8 mouse cellular contexts compared by ENCODE assay signal in the genomic region with DNA sequence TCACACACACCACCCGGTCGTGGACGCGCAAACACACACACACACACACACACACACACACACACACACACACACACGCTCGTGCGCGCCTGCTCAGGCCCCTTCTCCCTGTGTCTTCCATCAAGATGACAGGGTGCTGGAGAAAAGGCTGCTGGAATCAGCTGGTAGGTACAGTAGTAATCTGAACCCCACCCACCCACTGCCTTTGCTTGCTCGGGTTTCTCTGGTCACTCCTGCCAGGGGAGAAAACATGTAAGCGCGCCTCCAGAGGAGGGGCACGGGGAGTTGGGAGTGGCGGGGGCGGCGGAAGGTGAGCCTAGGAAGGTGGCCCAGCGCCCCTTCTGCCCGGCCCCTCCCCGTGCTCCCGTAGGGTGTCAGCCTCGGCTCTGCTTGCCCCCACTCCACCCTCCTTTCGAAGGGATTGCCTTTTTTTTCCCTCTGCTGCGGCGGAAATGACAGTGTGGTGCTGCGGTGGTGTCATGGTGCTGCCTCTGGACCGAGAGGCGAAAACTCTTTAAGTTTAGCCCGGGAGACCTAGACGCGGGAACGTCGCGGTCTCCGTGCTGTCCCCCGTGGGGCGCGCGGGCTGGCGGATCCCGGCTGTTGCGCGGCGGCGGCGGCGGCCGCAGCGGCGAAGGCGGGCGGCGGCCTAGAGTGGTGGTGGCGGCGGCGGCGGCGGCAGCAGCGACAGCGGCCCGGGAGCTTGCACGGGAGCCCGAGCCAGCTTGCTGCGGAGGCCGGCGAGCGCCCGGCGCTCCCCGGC. TPM values are rescaled to one million over a fixed set of nuclear protein-coding genes. Genes with fewer than 3 reads are reported as not detected.
DNase-seq lines count a peak whose midpoint lies in the region; ATAC-seq and TF ChIP-seq lines count a peak whose summit lies in the region.

Gene Mid2, plus strand, starts transcription at position 121 of the 763 bp plus-strand sequence.

- H3K4me3 ChIP-seq in bone marrow, adult 2 months (replicated peaks; ENCODE audit: control insufficient read depth, low read depth, low read length) = peak within 1 kb of the TSS; percentile 27
- H3K4me3 ChIP-seq in forebrain, embryonic 10.5 days = peak within 1 kb of the TSS; percentile 62
- peak within 1 kb of the TSS; percentile 63 to 94 for H3K4me3 ChIP-seq in heart, embryonic 14.5 days (ENCODE audit: control insufficient read depth in 1 of 2, insufficient read depth in 1 of 2, low read depth in 1 of 2, low read length in 2 of 2)
- H3K4me3 ChIP-seq in kidney, embryonic 15.5 days (replicated peaks) = peak within 1 kb of the TSS; percentile 61
- peak within 1 kb of the TSS; percentile 96 for H3K4me3 ChIP-seq in liver, adult 2 months (ENCODE audit: insufficient read depth, low read depth, low read length)

- H3K36me3 ChIP-seq in forebrain, embryonic 10.5 days (replicated peaks) = no peaks in the 10 kb centered on the region
- H3K36me3 ChIP-seq in heart, embryonic 14.5 days (ENCODE audit: control insufficient read depth, insufficient read depth, low read length) = no peaks in the 10 kb centered on the region
- H3K36me3 ChIP-seq in kidney, embryonic 15.5 days = no peaks in the 10 kb centered on the region
- no peaks in the 10 kb centered on the region for H3K36me3 ChIP-seq in liver, adult 2 months (ENCODE audit: control insufficient read depth, insufficient read depth, low read length)

- 24% methylated on average over 67 of the region's 68 CpGs for WGBS in bone marrow, adult 2 months
- WGBS in forebrain, embryonic 10.5 days = 29% methylated on average over 62 of the region's 68 CpGs
- WGBS in heart, embryonic 14.5 days = 19% methylated on average over 44 of the region's 68 CpGs
- 11% methylated on average over 59 of the region's 68 CpGs for WGBS in kidney, embryonic 15.5 days
- 2% methylated on average over 27 of the region's 68 CpGs for WGBS in liver, adult 2 months

- TF ChIP-seq POLR2A in bone marrow, adult 2 months (IDR thresholded peaks at IDR 0.05; ENCODE audit: borderline replicate concordance, control insufficient read depth, low read depth, low read length) = no peak
- no peak for TF ChIP-seq POLR2A in liver, adult 2 months (IDR thresholded peaks at IDR 0.05; ENCODE audit: extremely low read depth, insufficient read depth, low read length)

- H3K4me2 ChIP-seq in heart, embryonic 14.5 days (ENCODE audit: low read length) = peak within 1 kb of the TSS; percentile 62
- peak within 1 kb of the TSS; percentile 65 for H3K4me2 ChIP-seq in kidney, embryonic 15.5 days

- peak; percentile 53 for ATAC-seq in CD4-positive, CD25-positive, alpha-beta regulatory T cell, adult 4 months
- ATAC-seq in heart, embryonic 14.5 days (ENCODE audit: insufficient number of reproducible peaks, insufficient read depth, low FRiP score, low read depth) = peak; percentile 68
- peak; percentile 89 for ATAC-seq in kidney, embryonic 15.5 days (replicated peaks; ENCODE audit: low FRiP score)

- no peaks in the 10 kb centered on the region for H3K4me1 ChIP-seq in bone marrow, adult 2 months (ENCODE audit: control insufficient read depth, insufficient read depth, low read length)
- no peaks in the 10 kb centered on the region for H3K4me1 ChIP-seq in forebrain, embryonic 10.5 days
- no peaks in the 10 kb centered on the region; a peak in 1 of 4 replicates for H3K4me1 ChIP-seq in heart, embryonic 14.5 days (ENCODE audit: control insufficient read depth in 2 of 2, insufficient read depth in 2 of 2, low read length in 2 of 2)
- no peaks in the 10 kb centered on the region for H3K4me1 ChIP-seq in kidney, embryonic 15.5 days
- H3K4me1 ChIP-seq in liver, adult 2 months (ENCODE audit: control insufficient read depth, insufficient read depth, low read length) = no peaks in the 10 kb centered on the region

- peak within 1 kb of the TSS; percentile 88 for H3K9ac ChIP-seq in heart, embryonic 14.5 days (ENCODE audit: low read length)
- peak within 1 kb of the TSS; percentile 61 for H3K9ac ChIP-seq in kidney, embryonic 15.5 days
- H3K9ac ChIP-seq in liver, adult 2 months (ENCODE audit: low read depth, low read length) = peak within 1 kb of the TSS; percentile 90

- no peaks in the 10 kb centered on the region; the same call in 1 of the 2 replicates for H3K79me2 ChIP-seq in liver, adult 2 months (ENCODE audit: control insufficient read depth, insufficient read depth, low read length)

- DNase-seq in forebrain, embryonic 10.5 days (ENCODE audit: extremely low spot score, low spot score) = peak; percentile 21
- DNase-seq in liver, adult 2 months (ENCODE audit: extremely low read depth, low read depth, low spot score) = no peak
- peak; percentile 47 for DNase-seq in neural tube, embryonic 10.5 days (ENCODE audit: extremely low spot score, low spot score)
- DNase-seq in urinary bladder, postnatal 14 days (ENCODE audit: low spot score) = peak; percentile 24

- H3K9me3 ChIP-seq in forebrain, embryonic 10.5 days = no peaks in the 10 kb centered on the region
- no peaks in the 10 kb centered on the region for H3K9me3 ChIP-seq in heart, embryonic 14.5 days (ENCODE audit: control insufficient read depth, low read length)
- no peaks in the 10 kb centered on the region for H3K9me3 ChIP-seq in kidney, embryonic 15.5 days (replicated peaks)

- H3K27ac ChIP-seq in bone marrow, adult 2 months (ENCODE audit: control insufficient read depth, insufficient read depth, low read depth, low read length, poor library complexity) = no peak within 1 kb of the TSS; the same call in 1 of the 2 replicates
- peak within 1 kb of the TSS; percentile 76 for H3K27ac ChIP-seq in forebrain, embryonic 10.5 days
- H3K27ac ChIP-seq in heart, embryonic 14.5 days (replicated peaks in 1 of 2; ENCODE audit: control insufficient read depth in 1 of 2, insufficient read depth in 1 of 2, low read depth in 2 of 2, low read length in 2 of 2) = peak within 1 kb of the TSS; percentile 79 to 90
- H3K27ac ChIP-seq in kidney, embryonic 15.5 days = peak within 1 kb of the TSS; percentile 71
- peak within 1 kb of the TSS; percentile 68; the same call in 1 of the 2 replicates for H3K27ac ChIP-seq in liver, adult 2 months (replicated peaks; ENCODE audit: insufficient read depth, low read depth, low read length)

- peaks cover 99% of the 10 kb centered on the region for H3K27me3 ChIP-seq in forebrain, embryonic 10.5 days (ENCODE audit: poor library complexity, severe bottlenecking)
- peaks cover 3% of the 10 kb centered on the region; the same call in 1 of the 2 replicates for H3K27me3 ChIP-seq in heart, embryonic 14.5 days (ENCODE audit: control insufficient read depth, insufficient read depth, low read length)
- H3K27me3 ChIP-seq in kidney, embryonic 15.5 days = peaks cover 81% of the 10 kb centered on the region
- H3K27me3 ChIP-seq in liver, adult 2 months (ENCODE audit: control insufficient read depth, insufficient read depth, low read length) = no peaks in the 10 kb centered on the region

- TF ChIP-seq CTCF in bone marrow, adult 2 months (IDR thresholded peaks at IDR 0.05; ENCODE audit: control insufficient read depth, insufficient read depth, low read length) = no peak
- TF ChIP-seq CTCF in liver, adult 2 months (IDR thresholded peaks at IDR 0.05; ENCODE audit: low read depth, low read length) = no peak

RNA-seq across cellular contexts. Expression of gene Mid2, which starts in this region (rescaled TPM):
- 1 to 10 TPM; 1.1 to 2.1 TPM for polyA plus RNA-seq in CD4-positive, CD25-positive, alpha-beta regulatory T cell, adult 4 months (2017; shearing (Covaris generic))
- 1.0 and 1.1 TPM in 2 replicates for polyA plus RNA-seq in bone marrow, adult 2 months (2011; ENCODE audit: insufficient read depth, insufficient read length, low replicate concordance, missing spikeins)
- 1.1 TPM in 2 replicates for polyA plus RNA-seq in forebrain, embryonic 10.5 days (2016; fragmentation: Nextera tagmentation; extraction: Ambion mirVana)
- 16.1 and 17.4 TPM in 2 replicates for polyA plus RNA-seq in heart, embryonic 14.5 days (2014; fragmentation: Nextera tagmentation; extraction: Ambion mirVana)
- 5.1 and 5.5 TPM in 2 replicates for polyA plus RNA-seq in kidney, embryonic 15.5 days (2015; fragmentation: Nextera tagmentation; extraction: Ambion mirVana)
- total RNA-seq in liver, adult 2 months (2014; rRNA removed) = 3.8 and 3.9 TPM in 2 replicates
- 1.8 and 2.2 TPM in 2 replicates for polyA plus RNA-seq in liver, adult 2 months (2012; rRNA removed)

Comparison
In these comparisons a context has a peak if more than half of its experiments do, and no peak if none do; other contexts are left out.
1. H3K4me3 ChIP-seq: peak in every context shown above with its lines; median percentile 96 in liver, adult 2 months; 78 in heart, embryonic 14.5 days; 62 in forebrain, embryonic 10.5 days; 61 in kidney, embryonic 15.5 days; 27 in bone marrow, adult 2 months.